Mouse (Mus musculus) splenic B cell, adult 2 months (primary cell): ENCODE results near the gene Fastk.
A peak's percentile ranks its signal among the peaks of the same experiment; 100 is the strongest.

Source experiments
- DNase-seq: peaks from one replicate; pipeline ENCODE4 v3.0.0-alpha.2; 2011; ENCODE audit warnings: low read depth, low spot score
- H3K27me3 ChIP-seq: 2 replicates; pipeline ENCODE4 v1.6.1; 2012; ENCODE audit warnings: mild to moderate bottlenecking, low read length, moderate library complexity, mixed read lengths; ENCODE audit not compliant: control insufficient read depth, poor library complexity, insufficient read depth, severe bottlenecking
- H3K36me3 ChIP-seq: 2 replicates; pipeline ENCODE4 v1.6.1; 2012; ENCODE audit warnings: mild to moderate bottlenecking, low read length, moderate library complexity, mixed read lengths; ENCODE audit not compliant: control insufficient read depth, poor library complexity, insufficient read depth, severe bottlenecking

The Fastk gene

DNA sequence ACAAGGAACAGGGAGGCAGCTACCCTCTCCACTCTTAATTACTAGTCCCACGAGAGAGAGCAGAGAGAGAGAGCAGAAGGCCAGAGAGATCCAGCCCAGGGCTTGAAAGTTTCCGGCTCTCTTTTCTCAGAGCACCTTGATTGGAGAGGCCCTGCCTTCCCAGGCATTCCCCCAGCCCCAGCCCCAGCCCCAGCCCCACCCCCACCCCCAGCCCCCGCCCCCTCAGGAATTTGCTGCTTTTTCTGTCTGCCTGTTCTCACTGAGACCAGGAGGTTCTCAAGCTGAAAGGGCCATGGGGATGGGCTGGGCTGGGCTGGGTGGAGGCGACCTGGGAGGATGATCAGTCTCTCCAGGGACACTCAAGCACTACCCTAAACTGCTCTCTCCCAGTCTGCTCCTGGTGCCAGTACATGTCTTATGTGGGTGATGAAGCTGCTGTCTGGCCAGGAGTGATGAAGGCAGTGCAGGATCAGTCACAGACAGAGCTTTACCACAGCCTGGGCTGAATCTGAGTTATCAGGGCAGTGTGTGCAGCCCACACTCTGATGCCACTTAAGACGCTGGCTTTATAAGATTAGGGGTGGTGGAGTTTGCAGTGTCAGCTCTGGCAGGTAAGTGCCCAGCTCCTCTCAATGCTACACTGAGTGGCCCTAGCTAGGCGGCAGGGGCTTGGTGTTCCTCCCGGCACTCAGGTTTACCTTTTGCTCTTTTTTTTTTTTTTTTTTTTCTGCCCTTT lies 28.0 kb upstream of the Fastk start:
- Histone ChIP-seq H3K36me3 (0 out of 2 replicates have a peak, but pooled peaks cover 1% of the 10 kb centered on the region), H3K27me3 (no peaks in the 10 kb centered on the region)
- DNase-seq = no peak

DNA sequence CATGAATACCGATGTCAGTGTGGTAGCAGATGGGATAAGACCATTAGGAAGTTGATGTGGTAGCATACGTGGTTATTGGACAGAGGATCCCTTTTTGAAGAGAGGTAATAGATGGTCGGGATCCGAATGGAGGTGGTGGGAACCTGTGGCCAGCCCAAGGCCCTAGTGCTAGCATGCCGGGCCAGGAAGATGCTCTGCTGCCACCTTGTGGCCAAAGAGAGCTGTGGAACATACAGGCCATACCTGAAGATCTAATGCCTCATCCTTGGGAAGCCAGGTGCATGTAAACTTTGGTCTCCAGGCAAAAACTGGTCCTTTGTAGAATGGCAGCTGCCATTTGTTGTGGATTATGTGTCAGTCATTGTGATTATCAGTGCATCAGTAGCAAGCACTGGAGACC lies 25.5 kb upstream of the Fastk start:
- Histone ChIP-seq H3K27me3 (no peaks in the 10 kb centered on the region), H3K36me3 (no peaks in the 10 kb centered on the region)
- DNase-seq = peak; percentile 89

- no peaks in the 10 kb centered on the region; the same call in 1 of the 2 replicates for H3K36me3 ChIP-seq
- no peak for DNase-seq
- H3K27me3 ChIP-seq = no peaks in the 10 kb centered on the region
Measured at GRCm38 (mm10) chr5:24466762-24467161, 21.7 kb upstream of the Fastk start.

GRCm38 (mm10) chr5:24455613-24456012 lies 10.5 kb upstream of the Fastk start:
- no peak for DNase-seq
- no peaks in the 10 kb centered on the region for H3K36me3 ChIP-seq
- H3K27me3 ChIP-seq = no peaks in the 10 kb centered on the region

DNA sequence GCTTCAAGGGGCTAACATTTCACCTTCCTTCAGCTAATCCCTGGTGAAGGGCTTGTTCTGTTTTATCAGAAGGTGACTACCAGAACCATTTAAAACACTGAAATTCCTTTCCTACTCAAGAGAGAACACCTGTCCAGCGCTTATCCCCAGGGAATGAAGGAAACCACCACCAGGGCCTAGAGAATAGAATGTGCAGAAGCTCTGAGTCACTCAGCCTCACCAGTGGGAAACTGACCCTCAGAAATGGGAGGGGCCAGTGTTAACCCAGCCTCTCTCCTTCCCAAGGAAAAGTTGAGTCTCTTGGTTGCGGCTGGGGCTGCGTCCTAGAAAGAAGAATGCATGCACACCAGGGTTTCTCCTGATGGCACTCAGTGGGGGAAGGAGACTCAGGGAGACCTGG lies 10.0 kb upstream of the Fastk start:
- H3K27me3 ChIP-seq = no peaks in the 10 kb centered on the region
- H3K36me3 ChIP-seq = no peaks in the 10 kb centered on the region
- DNase-seq = no peak

DNA sequence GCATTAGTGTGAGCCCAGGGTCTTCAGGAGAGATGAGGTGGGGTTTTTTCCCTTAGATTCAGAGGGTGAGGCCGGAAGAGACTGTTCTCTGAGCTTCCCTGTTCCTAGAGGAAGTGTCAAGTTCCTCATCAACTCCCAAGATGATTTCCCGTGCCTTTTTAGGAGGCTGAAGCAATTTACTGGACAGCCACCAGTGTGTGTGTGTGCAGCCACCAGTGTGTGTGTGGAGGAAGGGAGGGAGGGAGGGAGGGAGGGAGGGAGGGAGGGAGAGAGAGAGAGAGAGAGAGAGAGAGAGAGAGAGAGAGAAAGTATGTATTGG lies 8.9 kb upstream of the Fastk start:
- no peaks in the 10 kb centered on the region for H3K27me3 ChIP-seq
- H3K36me3 ChIP-seq = no peaks in the 10 kb centered on the region
- no peak for DNase-seq

GRCm38 (mm10) chr5:24453283-24453984 lies 8.3 kb upstream of the Fastk start:
- no peak for DNase-seq
- no peaks in the 10 kb centered on the region for H3K36me3 ChIP-seq

GRCm38 (mm10) chr5:24452691-24453233 lies 7.7 kb upstream of the Fastk start:
- no peaks in the 10 kb centered on the region for H3K36me3 ChIP-seq
- DNase-seq = peak; percentile 28
- H3K27me3 ChIP-seq = no peaks in the 10 kb centered on the region

More at GRCm38 (mm10) chr5:24453283-24453984, 8.3 kb upstream of the Fastk start:
- no peaks in the 10 kb centered on the region for H3K27me3 ChIP-seq

GRCm38 (mm10) chr5:24452030-24452690 lies 7.1 kb upstream of the Fastk start, which contains the start of gene Agap3:
Gene Agap3, plus strand, starts transcription at chr5:24452177.
- H3K27me3 ChIP-seq = no peaks in the 10 kb centered on the region

DNA sequence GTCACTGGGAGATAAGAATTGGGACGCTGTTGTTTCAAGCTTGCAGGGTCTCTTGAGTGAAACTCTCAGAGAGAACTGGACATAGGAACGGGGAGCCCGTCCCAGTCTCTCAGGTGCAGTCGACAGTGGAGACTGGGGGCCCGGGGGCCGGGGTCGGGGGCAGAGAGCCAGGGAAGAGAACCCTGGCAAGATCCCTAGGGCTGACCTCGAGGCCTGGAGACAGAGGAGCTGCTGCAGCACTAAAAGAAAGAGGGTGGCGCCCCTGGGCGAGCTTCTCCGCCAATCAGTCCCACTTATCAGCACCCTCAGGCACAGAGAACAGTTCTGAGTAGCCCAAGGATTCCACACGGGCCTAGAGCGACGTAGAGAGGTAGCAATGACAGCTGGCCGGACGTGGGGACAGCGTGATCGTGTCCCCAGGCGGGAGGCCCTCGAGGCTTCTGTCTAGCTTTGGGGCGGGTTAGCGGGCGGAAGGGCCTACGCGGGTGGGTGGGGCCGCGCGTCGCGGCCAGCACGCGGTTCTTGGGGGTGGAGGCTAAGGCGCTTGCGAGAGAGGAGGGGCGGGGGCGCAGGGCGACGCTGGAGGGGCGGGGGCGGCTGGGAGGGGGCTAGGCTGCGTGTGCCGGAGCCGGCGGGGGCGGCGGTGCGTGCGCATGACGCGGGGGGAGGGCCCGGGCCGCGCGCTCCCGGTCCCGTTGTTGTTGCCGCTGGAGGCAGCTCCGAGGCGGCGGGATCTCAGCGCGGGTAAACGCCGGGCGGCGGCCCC lies 6.4 kb upstream of the Fastk start:
- DNase-seq = peak; percentile 91
- Histone ChIP-seq H3K36me3 (no peaks in the 10 kb centered on the region), H3K27me3 (no peaks in the 10 kb centered on the region)

More at GRCm38 (mm10) chr5:24452030-24452690, 7.1 kb upstream of the Fastk start, which contains the start of gene Agap3:
- no peaks in the 10 kb centered on the region for H3K36me3 ChIP-seq
- peak; percentile 42 for DNase-seq

DNA sequence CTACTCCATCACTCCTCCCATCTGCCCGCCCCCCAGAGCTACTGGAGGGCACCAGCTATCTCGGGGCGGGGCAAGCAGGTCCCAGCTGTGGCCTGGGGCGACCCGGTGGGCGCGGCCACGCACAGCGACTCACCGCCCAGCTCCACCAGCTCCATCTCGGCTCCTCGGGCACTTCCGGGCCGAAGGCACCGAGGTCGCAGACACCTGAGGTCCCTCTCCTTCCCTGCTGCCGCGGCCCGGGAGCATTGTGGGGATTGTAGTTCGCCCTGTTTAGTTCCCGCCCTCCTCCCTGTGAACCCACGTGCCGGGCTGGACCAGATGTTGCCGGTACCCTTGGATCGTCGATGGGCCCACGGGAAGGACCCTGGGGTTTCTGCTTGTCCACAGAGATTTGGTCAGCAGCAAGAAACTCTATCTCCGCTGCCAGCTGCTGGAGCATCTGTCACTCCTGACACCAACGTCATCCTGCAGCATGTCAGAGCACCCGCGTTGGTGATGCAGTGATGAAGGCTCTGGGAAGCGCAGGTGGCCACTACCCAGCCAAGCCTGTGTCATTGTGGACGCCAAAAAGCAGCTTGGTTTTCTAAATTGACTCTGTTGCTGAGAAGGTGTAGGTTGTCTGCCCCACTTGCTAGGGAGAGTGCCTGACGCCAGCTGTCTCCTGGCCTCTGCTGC lies 2.7 kb upstream of the Fastk start, which contains the start of gene Tmub1:
TSS of gene Tmub1 (minus strand) at position 231 of the 675 bp plus-strand sequence.
- H3K36me3 ChIP-seq = no peaks in the 10 kb centered on the region; the same call in 1 of the 2 replicates
- no peaks in the 10 kb centered on the region for H3K27me3 ChIP-seq
- DNase-seq = peak; percentile 89

- Histone ChIP-seq H3K36me3 (no peaks in the 10 kb centered on the region; the same call in 1 of the 2 replicates), H3K27me3 (no peaks in the 10 kb centered on the region)
- DNase-seq = no peak
Measured at GRCm38 (mm10) chr5:24446630-24447029, 1.5 kb upstream of the Fastk start.

- no peak for DNase-seq
- Histone ChIP-seq H3K36me3 (no peaks in the 10 kb centered on the region; the same call in 1 of the 2 replicates), H3K27me3 (no peaks in the 10 kb centered on the region)
Measured at GRCm38 (mm10) chr5:24445428-24446080, 467 bp upstream of the Fastk start.
